Mouse (Mus musculus): ENCODE results near the gene Olfr609.
"Not testable (repeated sequence)": the region's sequence is repeated elsewhere in the genome, so short reads cannot be mapped to it uniquely, and the experiment has no call there.

Gene Olfr609

DNA sequence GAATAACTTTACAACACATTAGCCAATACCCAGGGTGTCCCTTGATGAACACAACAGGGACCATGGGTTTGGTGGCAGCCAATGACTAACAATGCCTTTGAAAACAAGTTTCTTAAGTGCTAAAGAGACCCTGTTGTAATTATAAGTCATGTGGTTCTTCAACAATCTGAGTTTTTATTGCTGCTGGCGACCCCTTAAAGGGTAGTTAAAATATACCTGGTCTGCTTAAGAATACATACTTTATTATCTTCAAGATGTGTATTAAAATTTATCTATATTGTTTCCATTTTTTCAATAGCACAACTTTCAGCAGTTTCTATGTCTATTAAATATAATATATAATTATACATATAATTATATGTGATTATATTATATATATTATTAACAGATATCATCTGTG lies at the start of gene Olfr609:
Gene Olfr609 (minus strand): TSS at position 101 of the 400 bp plus-strand sequence.
- no peak for DNase-seq (ENCODE audit: low spot score)

- not testable (repeated sequence) for DNase-seq (ENCODE audit: low spot score)
Observed at GRCm38 (mm10) chr7:103542617-103543016, 44.8 kb upstream of the Olfr609 start, which contains the start of gene Olfr612. Gene Olfr612 (minus strand): TSS chr7:103542717.

DNA sequence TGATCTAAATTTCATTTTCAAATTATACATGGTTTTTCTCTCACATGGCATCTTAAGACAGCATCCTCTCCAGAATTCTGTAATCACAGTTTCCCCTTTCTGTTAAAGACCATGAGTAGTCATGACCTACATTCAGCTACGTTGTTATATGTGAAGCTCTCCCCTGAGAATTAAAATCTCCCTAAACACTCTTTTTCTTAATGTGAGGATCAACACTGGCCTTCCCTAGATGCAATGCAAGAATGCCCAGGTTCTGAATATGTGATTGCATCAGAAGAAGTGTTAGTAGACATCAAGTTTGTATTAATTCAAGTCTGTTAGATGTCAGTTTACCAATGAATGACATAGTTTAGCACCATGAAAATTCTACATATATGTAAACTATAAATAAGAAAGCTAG lies 22.9 kb upstream of the Olfr609 start, which contains the start of gene Olfr611:
Gene Olfr611 (minus strand): TSS at position 101 of the 400 bp plus-strand sequence.
- not testable (repeated sequence) for DNase-seq (ENCODE audit: low spot score)

DNA sequence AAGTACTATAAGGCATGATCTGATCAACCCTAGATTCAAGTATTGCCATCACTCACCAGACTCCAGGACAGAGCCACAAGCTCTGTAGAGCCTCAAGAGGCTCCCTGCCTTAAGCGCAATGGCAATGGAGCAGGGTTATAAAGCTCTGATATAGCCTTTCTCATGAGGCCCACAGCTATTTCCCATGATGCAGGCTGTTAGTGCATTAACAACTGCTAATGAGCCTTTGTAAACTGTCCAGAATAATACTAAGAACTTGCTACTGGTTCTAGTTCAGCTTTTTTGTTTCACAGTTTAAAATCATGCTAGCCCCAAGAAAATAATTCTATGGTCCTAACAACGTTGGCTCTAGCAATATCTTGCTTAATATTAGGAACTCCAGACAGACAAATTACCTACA lies 14.2 kb upstream of the Olfr609 start, which contains the start of gene Olfr610:
Gene Olfr610 (minus strand): TSS at position 101 of the 400 bp plus-strand sequence.
- no peak for DNase-seq (ENCODE audit: low spot score)

GRCm38 (mm10) chr7:103477106-103477505 lies 20.8 kb downstream of the Olfr609 start:
- DNase-seq (ENCODE audit: low spot score), result not testable (repeated sequence)

- no peak for DNase-seq (ENCODE audit: low spot score)
Observed at GRCm38 (mm10) chr7:103469577-103469976, 28.3 kb downstream of the Olfr609 start, which contains the start of gene Olfr608. Gene Olfr608 (plus strand): TSS chr7:103469877.

GRCm38 (mm10) chr7:103460590-103460989 lies 37.3 kb downstream of the Olfr609 start:
- DNase-seq (ENCODE audit: low spot score), result no peak

GRCm38 (mm10) chr7:103448746-103449145 lies 49.1 kb downstream of the Olfr609 start, which contains the start of gene Olfr606:
Gene Olfr606 (plus strand): TSS chr7:103449046.
- DNase-seq (ENCODE audit: low spot score), result no peak

DNA sequence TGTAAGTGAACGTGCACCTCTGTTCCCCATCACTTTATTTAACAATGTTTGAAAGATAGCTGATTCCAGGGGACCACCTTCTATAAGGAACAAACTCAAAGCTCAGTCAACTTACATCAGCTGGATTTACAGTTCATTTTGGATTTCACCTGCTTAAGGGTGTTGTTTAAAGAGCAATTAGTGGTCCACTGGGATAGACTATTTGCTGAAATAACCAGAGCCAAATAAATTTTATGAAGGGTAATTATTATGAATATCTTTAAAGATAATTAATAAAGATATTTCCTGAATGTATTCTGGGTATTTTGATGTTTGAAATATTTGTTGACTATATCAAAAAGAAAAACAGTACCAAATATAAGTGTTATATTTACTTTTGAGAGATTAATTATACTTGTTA lies 52.5 kb downstream of the Olfr609 start, which contains the start of gene Olfr605:
Gene Olfr605 (minus strand): TSS at position 101 of the 400 bp plus-strand sequence.
- DNase-seq (ENCODE audit: low spot score), result no peak

Data from layer of hippocampus, adult 11-12 months (tissue).